Comparison of ENCODE assay signal across 8 mouse cellular contexts in the genomic region with DNA sequence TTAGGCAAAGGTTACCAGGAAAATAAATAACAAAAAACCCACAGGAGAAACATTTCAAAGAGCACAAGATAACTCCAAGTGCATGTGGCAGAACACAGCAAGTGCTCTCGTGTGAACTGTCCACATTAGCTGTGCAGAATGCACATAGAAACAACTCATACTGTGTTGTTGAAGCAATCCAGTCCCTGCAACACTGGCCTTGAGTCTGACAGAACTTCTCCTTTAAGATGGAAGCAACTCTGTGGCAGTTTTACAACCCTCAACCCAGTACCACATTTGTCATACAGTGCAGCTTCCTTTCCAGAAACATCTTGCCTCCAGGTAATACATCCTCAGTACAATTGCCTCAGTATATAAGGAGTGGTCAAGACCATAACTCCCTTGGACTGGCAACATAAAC. TPM values are rescaled to one million over a fixed set of nuclear protein-coding genes. Genes with fewer than 3 reads are reported as not detected.
DNase-seq lines count a peak whose midpoint lies in the region; ATAC-seq and TF ChIP-seq lines count a peak whose summit lies in the region.

No protein-coding gene starts in this region.

- no peak for TF ChIP-seq POLR2A in CH12.LX (IDR thresholded peaks at IDR 0.05; ENCODE audit: low read depth, low read length)

- no peak for DNase-seq in heart, embryonic 10.5 days (ENCODE audit: low spot score)
- DNase-seq in heart, postnatal 36 days = no peak
- DNase-seq in CH12.LX (ENCODE audit: extremely low read depth) = no peak
- no peak for DNase-seq in urinary bladder, postnatal 10 days (ENCODE audit: low spot score)
- no peak for DNase-seq in left cerebral cortex, adult 11 months (ENCODE audit: low spot score)
- no peak for DNase-seq in cerebellum, adult 11-12 months

- 53% methylated on average over 1 of the region's 1 CpGs for WGBS in heart, embryonic 10.5 days
- 61% methylated on average over 1 of the region's 1 CpGs for WGBS in hindbrain, embryonic 12.5 days

- peaks cover 60% of the 10 kb centered on the region for H3K4me1 ChIP-seq in heart, embryonic 10.5 days
- H3K4me1 ChIP-seq in CH12.LX (ENCODE audit: control insufficient read depth in 1 of 2, insufficient read depth in 2 of 2) = peaks cover 11 to 65% of the 10 kb centered on the region in 2 experiments
- peaks cover 44% of the 10 kb centered on the region for H3K4me1 ChIP-seq in hindbrain, embryonic 12.5 days

- no peak for TF ChIP-seq RAD21 in CH12.LX (IDR thresholded peaks at IDR 0.05; ENCODE audit: low read depth, low read length)

- dilution Hi-C loops in CH12.LX (cut with MboI; ENCODE audit: extremely low pct_ligation_motif_present, extremely low pct_unique_long_range_greater_than_20kb, low sequenced_read_pairs) = no loop called here

- TF ChIP-seq CTCF in CH12.LX (conservative IDR thresholded peaks at IDR 0.05 in 1 of 2, IDR thresholded peaks at IDR 0.05 in 1 of 2; ENCODE audit: low read depth in 2 of 2, low read length in 2 of 2) = no peak

- H3K9me3 ChIP-seq in heart, embryonic 10.5 days = no peaks in the 10 kb centered on the region
- no peaks in the 10 kb centered on the region for H3K9me3 ChIP-seq in CH12.LX (replicated peaks; ENCODE audit: low read length)
- no peaks in the 10 kb centered on the region for H3K9me3 ChIP-seq in hindbrain, embryonic 12.5 days (replicated peaks)

- H3K4me3 ChIP-seq in heart, embryonic 10.5 days = peak overlapping the region; percentile 91
- peak overlapping the region; percentile 80 to 94 (median 93) for H3K4me3 ChIP-seq in CH12.LX (replicated peaks in 1 of 3; ENCODE audit: low read depth in 2 of 3, low read length in 2 of 3, poor library complexity in 1 of 3)
- no peak overlapping the region for H3K4me3 ChIP-seq in hindbrain, embryonic 12.5 days

- H3K79me2 ChIP-seq in CH12.LX (replicated peaks; ENCODE audit: control insufficient read depth, extremely low read depth, insufficient read depth, poor library complexity, severe bottlenecking) = peaks cover 63% of the 10 kb centered on the region

- no peak overlapping the region for H3K27ac ChIP-seq in heart, embryonic 10.5 days
- peak overlapping the region; percentile 4; the same call in 1 of the 2 replicates for H3K27ac ChIP-seq in CH12.LX (ENCODE audit: insufficient read depth, low read depth)
- no peak overlapping the region for H3K27ac ChIP-seq in hindbrain, embryonic 12.5 days

- no peak for TF ChIP-seq EP300 in CH12.LX (IDR thresholded peaks at IDR 0.05; ENCODE audit: low read length)

- no peaks in the 10 kb centered on the region for H3K27me3 ChIP-seq in heart, embryonic 10.5 days (ENCODE audit: insufficient read depth, poor library complexity, severe bottlenecking)
- H3K27me3 ChIP-seq in CH12.LX (replicated peaks) = no peaks in the 10 kb centered on the region
- no peaks in the 10 kb centered on the region for H3K27me3 ChIP-seq in hindbrain, embryonic 12.5 days

- peak overlapping the region; percentile 98; the same call in 1 of the 2 replicates for H3K9ac ChIP-seq in CH12.LX (ENCODE audit: insufficient read depth, low read depth)
- peak overlapping the region; percentile 95; the same call in 1 of the 2 replicates for H3K9ac ChIP-seq in hindbrain, embryonic 12.5 days

- in situ Hi-C loops in CH12.LX (cut with MboI; ENCODE audit: low pct_ligation_motif_present, low pct_unique_long_range_greater_than_20kb, low sequenced_read_pairs) = no loop called here

- ATAC-seq in hindbrain, embryonic 12.5 days (ENCODE audit: low FRiP score) = no peak
- peak; percentile 9; the same call in 1 of the 2 replicates for ATAC-seq in megakaryocyte, adult 5-6 weeks (ENCODE audit: poor library complexity, severe bottlenecking)

- intact Hi-C loops in heart, postnatal 36 days (cut with DNase I) = loop anchor here (10.0 kb wide), 3 partner anchors 268 to 522 kb away; partner anchors contain the start of genes Fiz1, Gm44973, Leng8 and Nat14

- H3K4me2 ChIP-seq in CH12.LX (ENCODE audit: insufficient read depth, low read depth, poor library complexity, severe bottlenecking) = peak overlapping the region; percentile 90
- H3K4me2 ChIP-seq in hindbrain, embryonic 12.5 days (replicated peaks) = peak overlapping the region; percentile 87

- H3K36me3 ChIP-seq in heart, embryonic 10.5 days = peaks cover 10% of the 10 kb centered on the region; the same call in 1 of the 2 replicates
- H3K36me3 ChIP-seq in CH12.LX (replicated peaks in 1 of 2; ENCODE audit: control insufficient read depth in 1 of 2, insufficient read depth in 1 of 2, low read length in 1 of 2) = peaks cover 5 to 37% of the 10 kb centered on the region in 2 experiments
- H3K36me3 ChIP-seq in hindbrain, embryonic 12.5 days = peaks cover 8% of the 10 kb centered on the region

TF ChIP-seq in CH12.LX, 34 proteins besides CTCF, POLR2A, EP300 and RAD21:
- TF ChIP-seq BHLHE40 (IDR thresholded peaks at IDR 0.05; ENCODE audit: low read depth, low read length) = no peak
- no peak for TF ChIP-seq CHD1 (IDR thresholded peaks at IDR 0.05; ENCODE audit: low read depth, low read length)
- no peak for TF ChIP-seq UBTF (IDR thresholded peaks at IDR 0.05; ENCODE audit: low read depth, low read length)
- no peak for TF ChIP-seq SIN3A (IDR thresholded peaks at IDR 0.05; ENCODE audit: low read length)
- TF ChIP-seq TBP (conservative IDR thresholded peaks at IDR 0.05; ENCODE audit: low read depth, low read length) = no peak
- TF ChIP-seq GABPA (IDR thresholded peaks at IDR 0.05; ENCODE audit: insufficient replicate concordance, low read depth, low read length) = no peak
- TF ChIP-seq JUND (conservative IDR thresholded peaks at IDR 0.05; ENCODE audit: low read depth, low read length) = no peak
- TF ChIP-seq POLR2AphosphoS2 (IDR thresholded peaks at IDR 0.05; ENCODE audit: low read depth, low read length) = no peak
- TF ChIP-seq MYC (IDR thresholded peaks at IDR 0.05; ENCODE audit: low read depth, low read length) = no peak
- TF ChIP-seq ZC3H11A (IDR thresholded peaks at IDR 0.05; ENCODE audit: low read depth, low read length) = no peak
- TF ChIP-seq USF1 (IDR thresholded peaks at IDR 0.05; ENCODE audit: low read depth, low read length) = no peak
- no peak for TF ChIP-seq ZKSCAN1 (IDR thresholded peaks at IDR 0.05; ENCODE audit: borderline replicate concordance, low read depth, low read length)
- no peak for TF ChIP-seq KAT2A (IDR thresholded peaks at IDR 0.05; ENCODE audit: insufficient replicate concordance, low read length)
- no peak for TF ChIP-seq ETS1 (conservative IDR thresholded peaks at IDR 0.05; ENCODE audit: low read depth, low read length)
- TF ChIP-seq PAX5 (IDR thresholded peaks at IDR 0.05; ENCODE audit: low read length) = no peak
TF ChIP-seq in CH12.LX: peak in this region for 0.

RNA-seq across cellular contexts. Expression of gene Ppp6r1, which starts 2.0 kb away (rescaled TPM):
- polyA plus RNA-seq in heart, embryonic 10.5 days (2016; fragmentation: Nextera tagmentation; extraction: Ambion mirVana) = 8.7 and 16.0 TPM in 2 replicates
- 10 to 100 TPM; 72.1 to 73.7 TPM for total RNA-seq in heart, postnatal 36 days (2021)
- total RNA-seq in CH12.LX (2012; rRNA removed) (85.6 and 91.2 TPM in 2 replicates), CH12.LX (2014; rRNA removed) (53.0 and 59.2 TPM in 2 replicates)
- 108 and 118 TPM in 2 replicates for polyA plus RNA-seq in CH12.LX (2012; ENCODE audit: insufficient read length, low read depth)
- 15.0 and 17.1 TPM in 2 replicates for polyA plus RNA-seq in hindbrain, embryonic 12.5 days (2016; fragmentation: Nextera tagmentation; extraction: Ambion mirVana)
- total RNA-seq in megakaryocyte, adult 5-6 weeks (2015) = 71.1 and 72.6 TPM in 2 replicates
- 85.6 and 101 TPM in 2 replicates for total RNA-seq in megakaryocyte, adult 5-6 weeks (2017)

RNA-seq across cellular contexts. Expression of gene Tmem86b, which starts 25.6 kb away (rescaled TPM):
- 2.8 and 4.4 TPM in 2 replicates for polyA plus RNA-seq in heart, embryonic 10.5 days (2016; fragmentation: Nextera tagmentation; extraction: Ambion mirVana)
- 1 to 10 TPM; 4.2 to 5.1 TPM for total RNA-seq in heart, postnatal 36 days (2021)
- 5.9 and 7.2 TPM in 2 replicates for total RNA-seq in CH12.LX (2012; rRNA removed)
- 4.3 TPM in 2 replicates for total RNA-seq in CH12.LX (2014; rRNA removed)
- polyA plus RNA-seq in CH12.LX (2012; ENCODE audit: insufficient read length, low read depth) = 9.1 and 10.6 TPM in 2 replicates
- 3.2 and 3.5 TPM in 2 replicates for polyA plus RNA-seq in hindbrain, embryonic 12.5 days (2016; fragmentation: Nextera tagmentation; extraction: Ambion mirVana)
- 8.9 and 10.7 TPM in 2 replicates for total RNA-seq in megakaryocyte, adult 5-6 weeks (2015)
- 13.6 and 22.1 TPM in 2 replicates for total RNA-seq in megakaryocyte, adult 5-6 weeks (2017)

RNA-seq across cellular contexts. Expression of gene Hspbp1, which starts 28.1 kb away (rescaled TPM):
- 105 and 118 TPM in 2 replicates for polyA plus RNA-seq in heart, embryonic 10.5 days (2016; fragmentation: Nextera tagmentation; extraction: Ambion mirVana)
- total RNA-seq in heart, postnatal 36 days (2021) = 10 to 100 TPM; 27.2 to 34.7 TPM
- 131 and 136 TPM in 2 replicates for total RNA-seq in CH12.LX (2012; rRNA removed)
- 92.3 and 98.8 TPM in 2 replicates for total RNA-seq in CH12.LX (2014; rRNA removed)
- polyA plus RNA-seq in CH12.LX (2012; ENCODE audit: insufficient read length, low read depth) = 82.7 and 90.6 TPM in 2 replicates
- polyA plus RNA-seq in hindbrain, embryonic 12.5 days (2016; fragmentation: Nextera tagmentation; extraction: Ambion mirVana) = 108 and 110 TPM in 2 replicates
- total RNA-seq in megakaryocyte, adult 5-6 weeks (2015) = 12.7 and 16.9 TPM in 2 replicates
- 9.8 and 15.3 TPM in 2 replicates for total RNA-seq in megakaryocyte, adult 5-6 weeks (2017)

RNA-seq across cellular contexts. Expression of gene Brsk1, which starts 33.6 kb away (rescaled TPM):
- polyA plus RNA-seq in heart, embryonic 10.5 days (2016; fragmentation: Nextera tagmentation; extraction: Ambion mirVana) = 0.89 and 1.0 TPM in 2 replicates
- total RNA-seq in heart, postnatal 36 days (2021) = 1 to 10 TPM; 1.2 TPM
- 0.21 and 0.25 TPM in 2 replicates for total RNA-seq in CH12.LX (2012; rRNA removed)
- not detected in 2 replicates for total RNA-seq in CH12.LX (2014; rRNA removed)
- polyA plus RNA-seq in CH12.LX (2012; ENCODE audit: insufficient read length, low read depth) = not detected in 2 replicates
- polyA plus RNA-seq in hindbrain, embryonic 12.5 days (2016; fragmentation: Nextera tagmentation; extraction: Ambion mirVana) = 5.8 and 5.9 TPM in 2 replicates
- total RNA-seq in megakaryocyte, adult 5-6 weeks (2015) = not detected in 2 replicates
- total RNA-seq in megakaryocyte, adult 5-6 weeks (2017) = not detected in 2 replicates

RNA-seq across cellular contexts. Expression of gene Ptprh, which starts 53.0 kb away (rescaled TPM):
- polyA plus RNA-seq in heart, embryonic 10.5 days (2016; fragmentation: Nextera tagmentation; extraction: Ambion mirVana) = not detected in 2 replicates
- not detected for total RNA-seq in heart, postnatal 36 days (2021)
- total RNA-seq in CH12.LX (2012; rRNA removed) = not detected in 2 replicates
- total RNA-seq in CH12.LX (2014; rRNA removed) = not detected in 2 replicates
- not detected in 2 replicates for polyA plus RNA-seq in CH12.LX (2012; ENCODE audit: insufficient read length, low read depth)
- 0.13 and 0.40 TPM in 2 replicates for polyA plus RNA-seq in hindbrain, embryonic 12.5 days (2016; fragmentation: Nextera tagmentation; extraction: Ambion mirVana)
- total RNA-seq in megakaryocyte, adult 5-6 weeks (2015) = not detected in 2 replicates
- not detected in 2 replicates for total RNA-seq in megakaryocyte, adult 5-6 weeks (2017)
